Mouse (Mus musculus) urinary bladder, postnatal 0 days (tissue): ENCODE measurements around the gene Susd4. TPM values are rescaled to one million over a fixed set of nuclear protein-coding genes. Genes with fewer than 3 reads are reported as not detected.

Experiments used
- polyA plus RNA-seq: library from polyadenylated mRNA; unstranded; fragments of >200 nt; fragmentation: Nextera tagmentation; extraction: Ambion mirVana; gene quantifications from 2 replicates; pipeline ENCODE4 v1.2.1, GENCODE M21; 2015

Susd4 gene
- 9.5 and 12.1 TPM in 2 replicates for polyA plus RNA-seq

DNA sequence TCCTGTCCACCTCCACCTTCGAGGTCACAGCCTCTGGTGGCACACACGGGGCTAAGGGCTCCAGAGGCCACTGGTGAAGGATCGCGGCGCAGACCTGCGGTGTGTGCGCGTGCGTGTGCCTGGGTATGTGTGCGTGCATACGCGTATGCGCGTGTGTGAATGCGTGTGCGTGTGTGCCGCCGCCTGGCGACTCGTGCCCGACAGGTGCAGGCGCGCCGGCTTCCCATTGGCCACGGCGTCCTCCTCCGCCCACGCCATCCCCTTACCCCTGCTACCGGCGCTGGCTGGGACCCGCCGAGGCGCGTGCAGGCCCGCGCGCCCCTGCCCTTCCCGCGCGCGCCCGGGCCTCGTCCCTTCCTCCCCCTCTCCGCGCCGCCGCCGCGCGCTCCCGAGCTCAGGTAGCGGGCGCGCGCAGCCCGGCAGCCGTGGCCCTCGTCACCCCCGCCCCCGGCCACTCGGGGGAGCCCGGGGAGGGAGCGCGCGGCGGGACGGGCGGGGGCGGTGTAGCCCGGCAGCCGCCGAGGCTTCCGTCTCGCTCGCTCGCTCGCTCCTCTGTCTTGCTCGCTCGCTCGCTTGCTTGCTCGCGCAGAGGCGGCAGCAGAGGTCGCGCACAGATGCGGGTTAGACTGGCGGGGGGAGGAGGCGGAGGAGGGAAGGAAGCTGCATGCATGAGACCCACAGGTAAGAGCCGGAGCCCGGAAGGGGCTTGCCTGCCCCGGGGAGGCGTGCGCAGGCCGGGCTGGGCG lies at the start of gene Susd4:
TSS of gene Susd4 (plus strand) at position 145 of the 746 bp plus-strand sequence.

DNA sequence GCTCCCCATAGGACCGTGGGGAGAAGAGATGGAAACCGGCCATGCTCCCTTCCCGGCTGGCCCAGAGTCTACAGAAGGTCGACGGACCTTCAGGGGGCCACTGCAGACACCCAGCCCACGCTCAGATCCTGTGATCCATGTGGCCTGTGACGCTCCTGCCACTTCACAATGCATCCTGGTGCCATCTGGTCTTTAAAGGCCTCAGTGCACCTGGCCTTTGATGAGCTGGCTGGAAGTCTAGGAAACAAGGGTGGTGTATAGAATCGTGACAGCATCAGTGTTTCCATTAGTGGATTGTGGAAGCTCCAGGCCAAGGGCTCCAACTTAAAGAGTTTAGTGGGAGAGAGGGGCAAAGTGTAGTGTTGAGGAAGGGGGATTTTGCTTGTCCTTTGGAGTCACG lies 14.6 kb upstream of the Susd4 start, which contains the start of gene Ccdc185:
TSS of gene Ccdc185 (minus strand) at position 101 of the 400 bp plus-strand sequence.

Other genes starting within 250 kb of the Susd4 start
- 116 and 146 TPM in 2 replicates for gene Capn2, start 246.3 kb upstream of the Susd4 start, polyA plus RNA-seq
- gene Capn8, start 198.9 kb upstream of the Susd4 start, polyA plus RNA-seq, result 0.18 and 0.21 TPM in 2 replicates
- not detected in 2 replicates for gene Ccdc185, start 14.7 kb upstream of the Susd4 start, polyA plus RNA-seq
- gene Tlr5, start 190.9 kb downstream of the Susd4 start, polyA plus RNA-seq, result 1.7 and 1.9 TPM in 2 replicates